Mouse (Mus musculus): ENCODE results near the gene Calcrl. TPM values are rescaled to one million over a fixed set of nuclear protein-coding genes. Genes with fewer than 3 reads are reported as not detected.

The Calcrl gene
- polyA plus RNA-seq, 1 experiment from 2014 or later = 23.3 TPM

Other genes with a start within 250 kb of the Calcrl start
- 44.3 and 44.5 TPM in 2 replicates for gene Tfpi, start 51.4 kb upstream of the Calcrl start, polyA plus RNA-seq (2014; fragmentation: Nextera tagmentation; extraction: Ambion mirVana)
- gene Ctnnd1, start 225.4 kb upstream of the Calcrl start, polyA plus RNA-seq (2014; fragmentation: Nextera tagmentation; extraction: Ambion mirVana) = 48.9 and 49.0 TPM in 2 replicates
- gene Btbd18, start 233.7 kb upstream of the Calcrl start, polyA plus RNA-seq (2014; fragmentation: Nextera tagmentation; extraction: Ambion mirVana) = 0.14 TPM in 1 of 2 replicates, not detected in the other
- gene Selenoh, start 245.4 kb upstream of the Calcrl start, polyA plus RNA-seq (2014; fragmentation: Nextera tagmentation; extraction: Ambion mirVana) = 237 and 272 TPM in 2 replicates